Mouse (Mus musculus): Measurements from ENCODE around the gene Six2. TPM values are rescaled to one million over a fixed set of nuclear protein-coding genes. Genes with fewer than 3 reads are reported as not detected.

The Six2 gene
- polyA plus RNA-seq, 1 experiment from 2014 or later = 0.21 TPM

DNA sequence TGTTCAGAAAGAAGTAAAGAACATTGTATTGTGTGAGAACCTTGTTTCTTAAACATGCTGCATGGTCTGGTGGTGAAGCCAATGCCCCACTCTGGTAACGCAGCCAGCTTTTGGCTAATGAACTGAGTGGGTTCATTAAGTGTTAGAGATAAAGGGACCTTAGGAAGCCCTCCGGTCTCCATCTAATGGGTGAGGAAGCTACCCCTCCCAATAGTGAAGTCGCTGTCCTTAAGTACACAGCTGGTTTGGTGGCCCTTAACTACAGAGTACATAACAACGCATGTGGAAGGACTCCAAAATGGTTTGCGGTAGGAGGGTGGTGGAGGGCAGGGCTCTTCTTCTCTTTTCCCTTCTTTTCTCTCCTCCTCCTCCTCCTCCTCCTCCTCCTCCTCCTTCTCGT lies 50.2 kb downstream of the Six2 start:
- H3K4me1 ChIP-seq (replicated peaks) = no peaks in the 10 kb centered on the region
- no peak overlapping the region for H3K4me2 ChIP-seq
- ATAC-seq (replicated peaks; ENCODE audit: insufficient number of reproducible peaks, insufficient read depth, low FRiP score, low read depth) = no peak
- H3K9me3 ChIP-seq (replicated peaks) = no peaks in the 10 kb centered on the region
- no peak overlapping the region for H3K27ac ChIP-seq
- no peak overlapping the region for H3K4me3 ChIP-seq
- H3K9ac ChIP-seq = no peak overlapping the region
- 50% methylated on average over 6 of the region's 6 CpGs for WGBS
- H3K36me3 ChIP-seq = no peaks in the 10 kb centered on the region
- peaks cover 65% of the 10 kb centered on the region for H3K27me3 ChIP-seq

Other genes with a start within 250 kb of the Six2 start
- not detected in 2 replicates for gene Six3, start 74.7 kb downstream of the Six2 start, polyA plus RNA-seq (2015; fragmentation: Nextera tagmentation; extraction: Ambion mirVana)

Data from heart, embryonic 15.5 days (tissue).